Mouse (Mus musculus): ENCODE data around the gene Ptprg.

The Ptprg gene

GRCm38 (mm10) chr14:11553273-11553665 lies at the start of gene Ptprg:
Gene Ptprg (plus strand): TSS chr14:11553532.
- DNase-seq (ENCODE audit: low spot score): peak; percentile 39

GRCm38 (mm10) chr14:11503803-11504365 lies 49.4 kb upstream of the Ptprg start:
- no peak for DNase-seq (ENCODE audit: low spot score)

- DNase-seq (ENCODE audit: low spot score): no peak
Measured at GRCm38 (mm10) chr14:11510173-11510572, 43.2 kb upstream of the Ptprg start.

- DNase-seq (ENCODE audit: low spot score): no peak
Measured at GRCm38 (mm10) chr14:11519171-11519570, 34.2 kb upstream of the Ptprg start.

GRCm38 (mm10) chr14:11523052-11523451 lies 30.3 kb upstream of the Ptprg start:
- no peak for DNase-seq (ENCODE audit: low spot score)

- no peak for DNase-seq (ENCODE audit: low spot score)
Measured at GRCm38 (mm10) chr14:11529591-11529990, 23.7 kb upstream of the Ptprg start.

GRCm38 (mm10) chr14:11534456-11534855 lies 18.9 kb upstream of the Ptprg start:
- no peak for DNase-seq (ENCODE audit: low spot score)

GRCm38 (mm10) chr14:11536121-11536520 lies 17.2 kb upstream of the Ptprg start:
- no peak for DNase-seq (ENCODE audit: low spot score)

GRCm38 (mm10) chr14:11551892-11552291 lies 1.4 kb upstream of the Ptprg start:
- no peak for DNase-seq (ENCODE audit: low spot score)

- DNase-seq (ENCODE audit: low spot score): no peak
Measured at GRCm38 (mm10) chr14:11552521-11553272, 635 bp upstream of the Ptprg start.

- no peak for DNase-seq (ENCODE audit: low spot score)
Measured at GRCm38 (mm10) chr14:11553679-11554305, 460 bp downstream of the Ptprg start.

GRCm38 (mm10) chr14:11554306-11555041 lies 1.1 kb downstream of the Ptprg start:
- no peak for DNase-seq (ENCODE audit: low spot score)

GRCm38 (mm10) chr14:11555061-11555501 lies 1.7 kb downstream of the Ptprg start:
- no peak for DNase-seq (ENCODE audit: low spot score)

- no peak for DNase-seq (ENCODE audit: low spot score)
Measured at GRCm38 (mm10) chr14:11555521-11556355, 2.4 kb downstream of the Ptprg start.

GRCm38 (mm10) chr14:11556356-11557130 lies 3.2 kb downstream of the Ptprg start:
- DNase-seq (ENCODE audit: low spot score): no peak

GRCm38 (mm10) chr14:11558496-11558895 lies 5.2 kb downstream of the Ptprg start:
- DNase-seq (ENCODE audit: low spot score): no peak

GRCm38 (mm10) chr14:11560641-11561232 lies 7.4 kb downstream of the Ptprg start:
- no peak for DNase-seq (ENCODE audit: low spot score)

- DNase-seq (ENCODE audit: low spot score): no peak
Measured at GRCm38 (mm10) chr14:11561397-11561796, 8.1 kb downstream of the Ptprg start.

GRCm38 (mm10) chr14:11562870-11563269 lies 9.5 kb downstream of the Ptprg start:
- DNase-seq (ENCODE audit: low spot score): no peak

GRCm38 (mm10) chr14:11563656-11564055 lies 10.3 kb downstream of the Ptprg start:
- no peak for DNase-seq (ENCODE audit: low spot score)

All from urinary bladder, postnatal 10 days (tissue).